Mouse (Mus musculus) lung, embryonic 16.5 days (tissue): ENCODE results near the gene Gale. TPM values are rescaled to one million over a fixed set of nuclear protein-coding genes. Genes with fewer than 3 reads are reported as not detected.

Source experiments
- ATAC-seq: fragments of 200-750 bp; cut with Nextera tagmentation; 2 replicates; pipeline ENCODE4 v1.8.0; 2017; ENCODE audit warnings: low read depth, mild to moderate bottlenecking, moderate library complexity
- H3K27ac ChIP-seq: fragments of 300-500 bp; sonication (generic); 2 replicates; pipeline ENCODE4 v1.5.1; 2014; ENCODE audit warnings: mild to moderate bottlenecking, control low read depth, low read length
- H3K27me3 ChIP-seq: fragments of 300-500 bp; sonication (generic); 2 replicates; pipeline ENCODE4 v1.6.1; 2014; ENCODE audit warnings: low read depth, low read length, mixed read lengths; ENCODE audit not compliant: control insufficient read depth, insufficient read depth
- H3K36me3 ChIP-seq: fragments of 300-500 bp; sonication (generic); 2 replicates; pipeline ENCODE4 v1.6.1; 2014; ENCODE audit warnings: low read length; ENCODE audit not compliant: control insufficient read depth, insufficient read depth
- H3K4me1 ChIP-seq: fragments of 300-500 bp; sonication (generic); replicated peaks from 2 replicates; pipeline ENCODE4 v1.6.1; 2014; ENCODE audit warnings: low read length, mixed read lengths; ENCODE audit not compliant: control insufficient read depth, insufficient read depth
- H3K4me2 ChIP-seq: fragments of 300-500 bp; sonication (generic); 2 replicates; pipeline ENCODE4 v1.6.1; 2014; ENCODE audit warnings: low read depth, low read length, control low read depth
- H3K4me3 ChIP-seq: fragments of 300-500 bp; sonication (generic); 2 replicates; pipeline ENCODE4 v1.5.1; 2014; ENCODE audit warnings: mild to moderate bottlenecking, low read length, control low read depth
- H3K9ac ChIP-seq: fragments of 300-500 bp; sonication (generic); 2 replicates; pipeline ENCODE4 v1.6.1; 2014; ENCODE audit warnings: low read length, control low read depth
- H3K9me3 ChIP-seq: fragments of 300-500 bp; sonication (generic); 2 replicates; pipeline ENCODE4 v1.6.1; 2016; ENCODE audit warnings: low read length; ENCODE audit not compliant: control insufficient read depth
- WGBS: fragments of 180-500 bp; shearing (Covaris S2); extraction: QIAGEN DNeasy Blood & Tissue Kit; methylation state at CpG from one replicate; pipeline ENCODE4 v1.1.7; 2014; 5-methylcytosine and 5-hydroxymethylcytosine counted together
- polyA plus RNA-seq: library from polyadenylated mRNA; unstranded; fragments of >200 nt; fragmentation: Nextera tagmentation; extraction: Ambion mirVana; gene quantifications from 2 replicates; pipeline ENCODE4 v1.2.1, GENCODE M21; 2015

Gene Gale
- polyA plus RNA-seq, 1 experiment from 2014 or later, result 41.7 TPM

DNA sequence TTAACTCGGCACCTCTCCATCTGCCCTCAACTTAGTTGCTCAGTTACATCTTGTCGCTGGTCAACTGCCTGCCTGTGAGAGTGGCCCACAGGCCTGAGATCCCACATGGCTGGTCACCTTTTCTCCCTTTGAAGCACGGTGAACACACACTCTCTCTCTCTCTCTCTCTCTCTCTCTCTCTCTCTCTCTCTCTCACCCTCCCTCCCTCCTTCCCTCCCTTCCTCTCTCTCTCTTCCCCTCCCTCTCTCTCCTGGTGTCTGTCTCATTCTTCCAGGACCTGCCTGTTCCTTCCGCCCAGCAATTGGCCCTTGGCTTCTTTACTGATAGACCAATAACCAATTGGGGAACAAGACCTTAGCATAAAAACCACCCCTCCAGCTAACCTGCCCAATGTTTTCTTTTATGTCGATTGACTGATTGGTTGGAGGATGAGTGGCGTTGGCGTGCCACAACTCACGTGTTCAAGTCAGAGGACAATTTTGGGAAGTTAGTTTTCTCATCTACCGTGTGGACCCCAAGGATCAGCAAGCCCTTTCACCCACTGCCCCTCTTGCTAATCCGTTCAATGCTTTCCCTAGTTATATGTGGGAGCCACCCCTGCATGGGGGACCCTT is 37.2 kb upstream of the Gale start:
- WGBS, result 75% methylated on average over 10 of the region's 10 CpGs
- Histone ChIP-seq H3K4me3 (no peak overlapping the region), H3K9me3 (no peaks in the 10 kb centered on the region), H3K4me2 (no peak overlapping the region), H3K4me1 (peaks cover 7% of the 10 kb centered on the region), H3K27ac (no peak overlapping the region), H3K27me3 (no peaks in the 10 kb centered on the region), H3K9ac (no peak overlapping the region), H3K36me3 (no peaks in the 10 kb centered on the region; the same call in 1 of the 2 replicates)
- ATAC-seq, result no peak

DNA sequence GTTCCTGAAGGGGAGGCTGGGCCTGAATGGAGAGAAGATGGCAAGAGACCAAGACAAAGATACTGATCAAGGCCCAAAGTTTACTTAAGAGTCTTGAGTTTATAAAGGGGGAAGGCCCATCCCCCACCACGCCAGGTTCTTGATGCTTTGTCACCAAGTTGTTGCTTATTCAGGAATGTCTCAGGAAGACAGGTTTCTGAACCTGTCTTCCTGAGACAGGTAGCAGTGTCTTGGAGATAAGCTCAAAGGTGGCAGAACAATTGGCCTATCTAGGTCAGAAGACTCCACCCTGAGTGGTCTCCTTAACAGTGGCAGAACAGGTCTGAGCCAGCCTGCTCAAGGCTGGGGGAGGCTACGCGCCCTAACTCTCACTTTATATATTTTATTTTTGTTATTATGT is 36.7 kb upstream of the Gale start:
- Histone ChIP-seq H3K9ac (no peak overlapping the region), H3K4me2 (no peak overlapping the region), H3K4me3 (no peak overlapping the region), H3K27me3 (no peaks in the 10 kb centered on the region), H3K36me3 (no peaks in the 10 kb centered on the region; the same call in 1 of the 2 replicates), H3K27ac (no peak overlapping the region), H3K4me1 (peaks cover 2% of the 10 kb centered on the region; the same call in 1 of the 2 replicates), H3K9me3 (no peaks in the 10 kb centered on the region)
- WGBS, result 81% methylated on average over 3 of the region's 3 CpGs
- ATAC-seq, result no peak

DNA sequence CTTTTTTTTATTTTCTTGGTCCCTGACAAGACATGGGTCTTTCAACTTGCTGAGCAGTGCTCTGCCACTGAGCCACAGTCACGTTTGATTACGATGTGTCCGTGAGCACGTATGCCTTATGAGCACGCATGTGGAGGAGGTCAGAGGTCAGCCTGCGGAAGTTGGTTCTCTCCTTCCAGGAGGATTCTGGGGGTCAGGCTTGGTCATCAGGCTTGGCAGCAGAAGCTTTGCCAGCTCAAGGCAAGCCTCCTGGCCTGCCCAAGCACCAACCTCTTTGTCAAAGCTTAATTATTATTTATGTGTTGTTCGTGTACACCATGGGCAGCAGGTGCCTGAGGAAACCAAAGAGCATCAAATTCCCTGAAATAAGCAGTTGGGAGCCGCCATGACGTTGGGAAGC is 35.2 kb upstream of the Gale start:
- Histone ChIP-seq H3K27me3 (no peaks in the 10 kb centered on the region), H3K4me3 (no peak overlapping the region), H3K27ac (no peak overlapping the region), H3K36me3 (no peaks in the 10 kb centered on the region; the same call in 1 of the 2 replicates), H3K4me2 (no peak overlapping the region), H3K9me3 (no peaks in the 10 kb centered on the region), H3K4me1 (no peaks in the 10 kb centered on the region), H3K9ac (no peak overlapping the region)
- 88% methylated on average over 9 of the region's 9 CpGs for WGBS
- ATAC-seq, result no peak

DNA sequence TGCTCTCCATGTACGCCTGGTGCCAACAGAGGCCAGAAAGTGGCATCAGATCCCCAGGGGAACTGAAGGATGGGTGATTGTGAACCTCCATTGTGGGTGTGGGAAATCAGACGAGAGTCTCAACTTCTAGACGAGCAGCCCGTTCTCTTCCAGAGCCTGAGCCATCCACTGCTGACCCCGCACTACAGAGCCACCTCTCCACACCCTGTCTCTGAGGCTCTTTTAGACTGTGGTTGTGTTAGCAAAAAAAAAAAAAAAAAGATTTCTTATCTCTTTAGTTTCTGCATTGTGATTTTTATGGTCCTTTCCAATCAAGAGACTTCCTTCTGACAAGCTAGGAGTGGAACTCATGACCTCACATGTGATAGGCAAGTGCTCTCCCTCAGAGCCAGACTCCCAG is 34.1 kb upstream of the Gale start:
- Histone ChIP-seq H3K36me3 (peaks cover under 1% of the 10 kb centered on the region; the same call in 1 of the 2 replicates), H3K4me1 (no peaks in the 10 kb centered on the region), H3K4me2 (no peak overlapping the region), H3K27ac (no peak overlapping the region), H3K9me3 (no peaks in the 10 kb centered on the region), H3K27me3 (no peaks in the 10 kb centered on the region), H3K4me3 (no peak overlapping the region), H3K9ac (no peak overlapping the region)
- WGBS, result 90% methylated on average over 5 of the region's 5 CpGs
- ATAC-seq, result no peak

DNA sequence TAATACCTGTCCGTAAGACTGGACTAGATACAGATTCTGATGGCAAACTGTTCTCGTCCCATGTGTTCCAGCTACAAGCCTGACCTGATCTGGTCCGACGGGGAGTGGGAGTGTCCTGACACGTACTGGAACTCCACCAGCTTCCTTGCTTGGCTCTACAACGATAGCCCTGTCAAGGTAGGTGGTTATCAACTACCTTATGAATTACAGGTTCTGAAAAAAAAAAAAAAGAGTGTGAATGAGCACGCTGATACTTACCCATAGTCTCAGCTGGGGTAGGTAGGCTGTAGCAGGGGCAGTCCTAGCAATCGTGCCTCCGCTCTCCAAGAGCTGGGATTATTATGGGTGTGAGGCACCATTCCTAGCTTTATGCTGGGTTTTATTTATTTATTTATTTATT is 33.7 kb upstream of the Gale start:
- H3K4me1 ChIP-seq, result no peaks in the 10 kb centered on the region
- H3K36me3 ChIP-seq, result peaks cover 4% of the 10 kb centered on the region; the same call in 1 of the 2 replicates
- 84% methylated on average over 9 of the region's 9 CpGs for WGBS
- no peaks in the 10 kb centered on the region for H3K27me3 ChIP-seq
- H3K27ac ChIP-seq, result no peak overlapping the region
- ATAC-seq, result no peak
- H3K4me2 ChIP-seq, result no peak overlapping the region
- no peak overlapping the region for H3K9ac ChIP-seq
- no peak overlapping the region for H3K4me3 ChIP-seq
- H3K9me3 ChIP-seq, result no peaks in the 10 kb centered on the region

DNA sequence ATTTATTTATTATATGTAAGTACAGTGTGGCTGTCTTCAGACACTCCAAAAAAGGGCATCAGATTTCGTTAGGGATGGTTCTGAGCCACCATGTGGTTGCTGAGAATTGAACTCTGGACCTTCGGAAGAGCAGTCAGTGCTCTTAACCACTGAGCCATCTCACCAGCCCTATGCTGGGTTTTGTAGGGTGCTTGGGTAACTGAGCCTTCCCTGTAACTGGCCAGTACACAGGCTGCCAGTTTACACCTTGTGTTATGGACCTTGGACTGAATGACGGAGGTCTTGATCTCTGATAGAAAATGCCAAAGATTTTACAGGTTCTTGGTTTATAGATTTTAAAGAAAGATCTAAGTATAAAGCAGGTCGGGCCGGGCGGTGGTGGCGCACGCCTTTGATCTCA is 33.3 kb upstream of the Gale start:
- WGBS, result 94% methylated on average over 8 of the region's 8 CpGs
- Histone ChIP-seq H3K36me3 (peaks cover 4% of the 10 kb centered on the region; the same call in 1 of the 2 replicates), H3K27me3 (no peaks in the 10 kb centered on the region)

DNA sequence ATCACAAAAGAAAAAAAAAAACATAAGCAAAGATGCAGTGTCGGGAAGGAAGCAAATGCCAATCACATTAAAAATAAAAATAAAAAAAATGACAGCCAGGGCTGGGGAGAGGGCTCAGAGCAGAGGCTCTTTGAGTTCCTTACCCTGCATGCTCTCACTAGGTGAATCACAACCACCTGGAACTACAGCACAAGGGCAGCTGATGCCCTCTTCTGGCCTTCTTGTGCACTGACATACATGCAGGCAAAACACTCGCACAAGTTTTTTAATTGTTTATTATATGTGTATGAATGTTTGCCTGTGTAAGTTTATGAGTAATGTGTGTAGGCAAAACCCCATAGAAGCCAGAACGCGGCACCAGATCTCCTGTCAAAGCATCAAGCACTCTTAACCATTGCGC is 31.7 kb upstream of the Gale start:
- Histone ChIP-seq H3K36me3 (0 out of 2 replicates have a peak, but pooled peaks cover 7% of the 10 kb centered on the region), H3K9ac (no peak overlapping the region), H3K4me1 (no peaks in the 10 kb centered on the region), H3K27ac (no peak overlapping the region), H3K4me2 (no peak overlapping the region), H3K4me3 (no peak overlapping the region), H3K27me3 (no peaks in the 10 kb centered on the region), H3K9me3 (no peaks in the 10 kb centered on the region)
- no peak for ATAC-seq
- 54% methylated on average over 5 of the region's 5 CpGs for WGBS

More for the DNA sequence above, 33.3 kb upstream of the Gale start:
- no peak overlapping the region for H3K9ac ChIP-seq
- no peaks in the 10 kb centered on the region for H3K9me3 ChIP-seq
- no peak for ATAC-seq
- H3K4me1 ChIP-seq, result no peaks in the 10 kb centered on the region
- no peak overlapping the region for H3K4me2 ChIP-seq
- H3K27ac ChIP-seq, result no peak overlapping the region
- H3K4me3 ChIP-seq, result no peak overlapping the region

DNA sequence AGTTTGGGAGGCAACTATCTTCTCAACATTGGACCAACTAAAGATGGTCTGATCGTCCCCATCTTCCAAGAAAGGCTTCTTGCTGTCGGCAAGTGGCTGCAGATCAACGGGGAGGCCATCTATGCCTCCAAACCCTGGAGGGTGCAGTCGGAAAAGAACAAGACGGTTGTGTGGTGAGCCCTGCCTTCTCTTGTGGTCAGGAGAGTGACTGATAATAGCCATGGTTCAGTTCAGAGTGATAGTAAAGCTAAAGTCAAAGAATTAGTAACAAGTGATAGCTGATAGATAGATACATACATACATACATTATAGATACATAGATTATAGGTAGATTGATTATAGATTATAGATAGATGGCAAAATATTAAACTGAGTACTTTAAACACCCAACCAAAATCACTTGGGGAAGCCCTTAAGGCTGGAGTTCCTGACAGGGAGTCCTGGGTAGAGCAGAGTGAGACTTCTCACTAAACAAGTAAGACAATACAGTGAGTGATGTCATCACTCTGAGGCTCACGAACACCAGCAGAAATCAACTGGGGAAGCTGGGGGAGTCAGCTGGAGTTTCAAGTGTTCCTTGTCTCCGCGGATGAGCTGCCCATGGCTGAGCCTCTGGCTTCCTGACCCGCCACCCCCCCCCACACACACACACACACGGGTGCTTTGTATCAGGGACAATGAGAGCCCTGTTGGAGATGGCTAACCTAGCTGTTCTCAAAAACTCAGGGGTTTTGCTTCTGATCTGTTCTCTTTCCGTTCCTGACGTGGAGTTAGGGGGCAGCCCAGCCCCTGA is 28.6 kb upstream of the Gale start:
- peaks cover 9% of the 10 kb centered on the region; the same call in 1 of the 2 replicates for H3K36me3 ChIP-seq
- no peak overlapping the region for H3K27ac ChIP-seq
- H3K4me2 ChIP-seq, result no peak overlapping the region
- no peaks in the 10 kb centered on the region for H3K4me1 ChIP-seq
- no peak overlapping the region for H3K4me3 ChIP-seq
- ATAC-seq, result no peak
- no peaks in the 10 kb centered on the region for H3K27me3 ChIP-seq
- no peaks in the 10 kb centered on the region for H3K9me3 ChIP-seq
- no peak overlapping the region for H3K9ac ChIP-seq
- WGBS, result 54% methylated on average over 12 of the region's 12 CpGs

DNA sequence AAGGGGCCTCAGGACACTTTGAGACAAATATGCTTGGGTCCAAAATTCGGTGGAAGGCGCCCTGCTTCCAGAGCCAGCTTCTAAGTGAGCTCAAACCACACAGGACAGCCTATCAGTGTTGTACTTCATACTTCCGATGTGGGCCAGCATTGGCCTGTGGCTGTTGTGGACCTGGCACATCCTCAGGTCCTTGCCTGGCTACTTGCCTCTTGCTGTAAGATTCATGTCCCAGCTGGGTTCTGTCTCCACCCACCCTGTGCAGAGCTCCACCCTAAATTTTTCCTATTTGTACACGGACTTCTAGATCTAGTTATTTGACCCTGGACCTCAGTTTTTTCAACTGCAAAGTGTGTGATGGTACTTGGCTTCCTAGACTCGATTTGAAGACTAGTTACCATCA is 28.0 kb upstream of the Gale start:
- Histone ChIP-seq H3K4me3 (no peak overlapping the region), H3K9me3 (no peaks in the 10 kb centered on the region), H3K27ac (no peak overlapping the region), H3K4me1 (no peaks in the 10 kb centered on the region), H3K9ac (no peak overlapping the region), H3K36me3 (peaks cover 11% of the 10 kb centered on the region; the same call in 1 of the 2 replicates), H3K27me3 (no peaks in the 10 kb centered on the region), H3K4me2 (no peak overlapping the region)
- WGBS, result 47% methylated on average over 5 of the region's 5 CpGs
- no peak for ATAC-seq
